Mouse (Mus musculus) embryonic fibroblast, embryonic 13.5 days (primary cell): ENCODE measurements around the gene Cx3cr1. TPM values are rescaled to one million over a fixed set of nuclear protein-coding genes. Genes with fewer than 3 reads are reported as not detected.
A peak's percentile ranks its signal among the peaks of the same experiment; 100 is the strongest.

Source experiments
- H3K27ac ChIP-seq: 2 replicates; pipeline ENCODE4 v1.5.1; 2012; ENCODE audit warnings: low read length, control low read depth, inconsistent platforms; ENCODE audit not compliant: insufficient read depth
- H3K4me1 ChIP-seq: 2 replicates; pipeline ENCODE4 v1.6.1; 2011; ENCODE audit warnings: low read length; ENCODE audit not compliant: control insufficient read depth, insufficient read depth
- H3K4me3 ChIP-seq: 2 replicates; pipeline ENCODE4 v1.5.1; 2011; ENCODE audit warnings: mild to moderate bottlenecking, control low read depth, low read length; ENCODE audit not compliant: insufficient read depth
- CTCF ChIP-seq: IDR thresholded peaks from 2 replicates; pipeline ENCODE4 v1.5.1; 2011; ENCODE audit warnings: mild to moderate bottlenecking, control low read depth, low read length, moderate library complexity, borderline replicate concordance; ENCODE audit not compliant: insufficient read depth
- POLR2A ChIP-seq: IDR thresholded peaks from 2 replicates; pipeline ENCODE4 v1.6.1; 2011; ENCODE audit warnings: low read depth, mild to moderate bottlenecking, control low read depth, low read length, moderate library complexity
- polyA plus RNA-seq: library from polyadenylated mRNA; stranded (reverse); fragments of >200 nt; gene quantifications from 2 replicates; pipeline ENCODE4 v1.2.4, GENCODE M21; 2011; ENCODE audit warnings: low read depth; ENCODE audit not compliant: missing spikeins, insufficient read length

Cx3cr1 gene
- polyA plus RNA-seq, 1 experiment: 2.9 TPM

DNA sequence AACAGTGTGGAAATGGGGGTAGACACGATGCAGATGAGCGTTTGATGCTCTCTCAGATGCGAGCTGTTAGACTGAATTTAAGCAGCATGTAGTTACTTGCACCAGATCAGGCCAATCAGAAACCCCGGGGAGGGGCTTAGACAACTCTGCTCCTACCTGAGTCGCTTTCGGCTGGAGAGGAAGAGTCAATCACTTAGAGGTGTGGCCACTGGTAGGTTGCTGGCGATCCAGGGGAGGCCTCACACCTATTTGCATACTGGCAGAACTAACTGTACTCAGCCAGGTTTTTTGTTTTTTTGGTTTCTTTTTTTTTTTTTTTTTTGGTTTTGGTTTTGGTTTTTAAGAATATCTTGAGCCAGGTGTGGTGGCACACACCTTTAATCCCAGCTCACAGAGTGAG, 81.4 kb downstream of the Cx3cr1 start:
- Histone ChIP-seq H3K4me3 (no peak overlapping the region), H3K4me1 (no peaks in the 10 kb centered on the region; the same call in 1 of the 2 replicates), H3K27ac (no peak overlapping the region)
- TF ChIP-seq CTCF (no peak), POLR2A (no peak)

DNA sequence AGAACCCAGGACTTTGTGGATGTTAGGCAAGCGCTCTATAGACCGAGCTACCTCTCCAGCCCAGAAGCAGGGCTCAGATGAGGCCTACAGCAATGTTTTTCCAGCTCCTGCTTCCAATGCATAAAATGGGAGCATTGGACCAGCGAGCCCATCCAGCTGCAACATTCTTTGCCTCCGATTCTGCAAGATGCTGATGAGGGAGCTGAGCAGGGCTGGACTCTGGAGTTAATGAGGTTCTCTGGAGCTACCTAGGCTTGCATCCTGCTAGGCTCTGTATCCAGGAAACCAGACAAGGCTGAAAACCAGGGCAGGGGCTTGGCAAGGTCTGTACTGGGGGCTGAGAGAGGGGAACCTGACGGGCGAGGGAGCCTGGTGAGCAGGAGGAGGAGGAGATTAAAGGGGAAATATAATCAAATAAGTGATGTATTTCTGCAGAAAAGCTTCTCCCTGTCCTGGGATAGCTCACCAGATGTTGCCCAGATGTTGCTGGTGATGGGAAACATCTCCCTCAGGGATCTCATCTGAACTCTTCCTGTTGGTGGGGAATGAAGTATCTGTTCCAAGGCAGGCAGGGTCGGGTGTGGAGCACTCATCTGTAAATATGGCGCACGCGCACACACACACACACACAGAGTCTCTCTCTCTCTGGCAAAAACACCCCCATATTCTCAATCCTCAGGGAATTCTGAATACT, 83.7 kb downstream of the Cx3cr1 start:
- no peaks in the 10 kb centered on the region; the same call in 1 of the 2 replicates for H3K4me1 ChIP-seq
- no peak overlapping the region for H3K27ac ChIP-seq
- no peak overlapping the region for H3K4me3 ChIP-seq
- TF ChIP-seq POLR2A (no peak), CTCF (no peak)

DNA sequence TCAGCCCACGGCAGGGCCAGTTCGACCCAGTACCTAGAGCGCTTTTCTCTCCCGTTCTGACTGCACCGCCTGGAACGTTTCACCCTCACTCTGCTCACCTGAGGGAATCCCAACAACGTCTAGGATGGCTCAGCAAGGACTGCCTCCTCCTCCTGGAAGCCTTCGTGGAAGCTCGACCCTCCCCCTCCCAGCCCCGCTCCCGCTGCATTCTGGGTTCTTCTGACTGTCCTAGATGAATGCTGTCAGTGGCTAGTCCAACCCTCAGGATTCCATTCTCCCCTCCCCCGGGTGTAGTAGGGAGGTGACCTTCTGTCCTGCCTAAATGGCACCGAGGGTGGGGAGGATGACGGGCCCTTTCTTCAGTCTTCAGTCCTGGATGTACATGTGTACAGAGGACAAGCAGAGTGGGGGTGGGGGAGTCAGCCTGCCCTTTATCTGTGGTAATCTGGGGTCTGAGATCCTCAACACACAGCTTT, 85.1 kb downstream of the Cx3cr1 start, which contains the start of gene Csrnp1:
Gene Csrnp1, minus strand, starts transcription at position 123 of the 476 bp plus-strand sequence.
- no peak for TF ChIP-seq CTCF
- peak; percentile 38; the same call in 1 of the 2 replicates for TF ChIP-seq POLR2A
- H3K4me3 ChIP-seq: peak within 1 kb of the TSS; percentile 76
- H3K4me1 ChIP-seq: peaks cover 4% of the 10 kb centered on the region
- H3K27ac ChIP-seq: peak within 1 kb of the TSS; percentile 97

DNA sequence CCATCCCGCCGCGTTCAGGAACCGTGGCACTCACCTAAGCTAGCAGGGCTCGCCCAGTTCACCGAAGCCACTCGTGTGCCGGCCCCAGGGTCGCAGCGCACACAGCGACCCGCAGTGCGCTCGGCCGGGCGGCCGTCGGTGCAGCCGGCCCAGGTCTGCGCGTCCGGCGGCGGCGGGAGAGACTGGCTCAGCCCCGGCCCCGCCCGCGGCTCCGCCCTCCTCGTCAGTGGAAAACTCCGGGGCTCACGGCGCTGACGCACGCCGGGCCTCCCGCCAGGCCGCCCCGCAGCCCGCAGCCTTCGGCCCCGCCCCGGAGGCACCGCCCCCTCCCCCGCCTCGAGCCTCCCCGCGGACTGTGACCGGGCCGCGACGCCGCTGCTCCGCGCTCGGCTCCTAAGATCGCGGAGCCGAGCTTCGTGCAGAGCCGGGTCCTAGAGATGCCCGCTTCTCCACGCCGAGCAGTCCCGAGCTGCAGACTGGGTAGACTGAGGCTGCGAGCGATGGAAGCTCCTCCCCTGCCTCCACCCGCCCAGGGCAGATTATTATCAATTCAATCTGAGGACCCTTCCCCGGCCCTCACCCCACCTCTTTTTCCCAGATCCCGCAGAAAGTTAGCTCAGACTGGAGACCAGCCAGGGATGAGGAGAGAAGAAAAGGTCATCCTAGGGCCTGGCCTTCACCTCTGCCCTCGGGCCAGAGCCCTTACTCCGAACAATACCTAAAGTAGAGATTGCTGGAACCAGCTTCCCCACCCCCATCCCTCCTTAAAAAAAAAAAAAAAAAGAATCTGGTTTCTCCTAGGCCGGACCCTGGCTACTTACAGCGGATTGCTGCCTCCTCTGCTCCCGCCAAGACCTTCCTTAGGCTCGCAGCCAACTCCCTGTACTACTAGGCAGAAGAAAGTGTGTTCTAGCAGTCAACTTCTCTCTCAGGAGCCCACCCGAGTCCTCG, 85.8 kb downstream of the Cx3cr1 start:
- peak overlapping the region; percentile 97 for H3K27ac ChIP-seq
- H3K4me1 ChIP-seq: peaks cover 9% of the 10 kb centered on the region
- no peak for TF ChIP-seq CTCF
- TF ChIP-seq POLR2A: peak; percentile 95
- H3K4me3 ChIP-seq: peak overlapping the region; percentile 76

DNA sequence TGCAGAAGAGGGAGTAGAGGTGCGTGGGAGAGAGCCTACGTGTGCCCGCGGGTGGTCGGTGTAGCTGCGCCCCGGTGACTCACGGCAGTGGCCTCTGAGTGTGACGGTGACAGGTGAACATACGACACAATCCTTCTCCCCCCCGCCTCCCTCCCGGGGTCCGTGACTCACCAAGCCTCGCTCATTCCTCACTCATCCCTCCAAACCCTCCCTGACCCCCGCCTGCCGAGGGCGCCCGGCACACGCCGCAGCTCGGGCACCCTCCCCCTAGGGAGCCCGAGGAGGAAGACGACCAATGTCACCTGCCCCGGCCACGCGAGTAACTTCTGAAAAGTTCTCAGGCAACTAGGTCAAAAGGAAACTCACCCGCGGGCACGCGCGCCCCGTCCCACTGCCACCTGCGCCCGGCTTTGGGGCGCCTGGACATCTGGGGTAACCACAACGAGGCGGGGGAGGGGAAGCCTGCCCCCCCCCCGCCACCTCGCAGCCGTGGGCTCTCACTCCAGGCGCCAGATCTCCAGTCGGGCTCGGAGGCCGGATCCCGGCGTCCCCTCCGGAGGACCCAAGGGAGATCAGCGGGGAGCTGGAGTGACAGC, 86.6 kb downstream of the Cx3cr1 start:
- peak overlapping the region; percentile 76 for H3K4me3 ChIP-seq
- no peak for TF ChIP-seq POLR2A
- no peak for TF ChIP-seq CTCF
- H3K27ac ChIP-seq: peak overlapping the region; percentile 97
- H3K4me1 ChIP-seq: peaks cover 17% of the 10 kb centered on the region

DNA sequence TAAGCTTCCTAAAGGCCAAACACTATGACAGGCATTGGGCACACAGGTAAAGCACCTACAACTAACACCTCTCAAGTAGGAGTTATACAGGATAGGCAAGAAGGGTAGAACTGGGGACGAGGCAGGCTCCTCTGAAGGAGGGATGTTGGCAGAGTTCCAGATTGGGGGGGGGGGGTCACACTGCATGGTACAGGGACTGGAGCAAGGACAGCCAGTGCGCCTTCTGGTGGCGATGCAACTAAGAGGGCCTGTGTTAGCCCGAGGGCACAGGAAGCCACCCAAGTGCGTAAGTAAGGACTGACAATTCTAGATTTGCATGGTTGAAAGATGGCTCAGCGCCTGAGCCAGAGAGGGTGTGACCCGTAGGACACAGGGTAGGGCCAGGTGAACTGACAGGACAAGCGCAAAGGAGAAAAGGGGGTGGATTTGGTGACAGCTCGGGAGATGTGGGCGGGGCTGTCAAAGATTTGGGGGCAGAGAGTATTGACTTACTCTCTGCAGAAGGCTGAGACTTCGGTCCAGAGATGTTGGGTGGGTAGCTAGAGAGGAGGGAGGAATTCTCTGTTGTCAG, 87.4 kb downstream of the Cx3cr1 start:
- Histone ChIP-seq H3K4me1 (peaks cover 23% of the 10 kb centered on the region), H3K4me3 (peak overlapping the region; percentile 76), H3K27ac (peak overlapping the region; percentile 97)
- TF ChIP-seq CTCF: peak; percentile 62; the same call in 1 of the 2 replicates
- no peak for TF ChIP-seq POLR2A

- TF ChIP-seq POLR2A (peak; percentile 44), CTCF (no peak)
- Histone ChIP-seq H3K4me3 (peak overlapping the region; percentile 76), H3K27ac (peak overlapping the region; percentile 97), H3K4me1 (peaks cover 31% of the 10 kb centered on the region)
Observed at GRCm38 (mm10) chr9:119981183-119982179, 88.2 kb downstream of the Cx3cr1 start.

- H3K4me3 ChIP-seq: peak overlapping the region; percentile 22
- TF ChIP-seq POLR2A: no peak
- TF ChIP-seq CTCF: no peak
- H3K4me1 ChIP-seq: peaks cover 31% of the 10 kb centered on the region
- peak overlapping the region; percentile 97 for H3K27ac ChIP-seq
Observed at GRCm38 (mm10) chr9:119980770-119981182, 88.9 kb downstream of the Cx3cr1 start.
